Mouse (Mus musculus) heart, embryonic 11.5 days (tissue): Measurements from ENCODE around the gene Washc2. TPM values are rescaled to one million over a fixed set of nuclear protein-coding genes. Genes with fewer than 3 reads are reported as not detected.
"Not testable (repeated sequence)": the region's sequence is repeated elsewhere in the genome, so short reads cannot be mapped to it uniquely, and the experiment has no call there.

ENCODE experiments used
- ATAC-seq: fragments of 200-750 bp; cut with Nextera tagmentation; replicated peaks from 2 replicates; pipeline ENCODE4 v1.8.0; 2017; ENCODE audit warnings: moderate library complexity; ENCODE audit not compliant: insufficient number of reproducible peaks, low FRiP score, low TSS enrichment
- H3K27ac ChIP-seq: fragments of 300-500 bp; sonication (generic); 2 replicates; pipeline ENCODE4 v1.5.1; 2014; ENCODE audit warnings: mild to moderate bottlenecking, low read depth, low read length
- H3K27me3 ChIP-seq: fragments of 300-500 bp; sonication (generic); 2 replicates; pipeline ENCODE4 v1.6.1; 2014; ENCODE audit warnings: mild to moderate bottlenecking, low read length, mixed read lengths; ENCODE audit not compliant: control insufficient read depth, insufficient read depth
- H3K36me3 ChIP-seq: fragments of 300-500 bp; sonication (generic); 2 replicates; pipeline ENCODE4 v1.6.1; 2014; ENCODE audit warnings: mild to moderate bottlenecking, low read length, moderate library complexity, mixed read lengths; ENCODE audit not compliant: control insufficient read depth, insufficient read depth
- H3K4me1 ChIP-seq: fragments of 300-500 bp; sonication (generic); 2 replicates; pipeline ENCODE4 v1.6.1; 2014; ENCODE audit warnings: low read length; ENCODE audit not compliant: control insufficient read depth, insufficient read depth
- H3K4me2 ChIP-seq: fragments of 300-500 bp; sonication (generic); 2 replicates; pipeline ENCODE4 v1.6.1; 2014; ENCODE audit warnings: mild to moderate bottlenecking, moderate library complexity
- H3K4me3 ChIP-seq: fragments of 300-500 bp; sonication (generic); 2 replicates; pipeline ENCODE4 v1.5.1; 2014; ENCODE audit warnings: low read depth, low read length
- H3K9ac ChIP-seq: fragments of 300-500 bp; sonication (generic); 2 replicates; pipeline ENCODE4 v1.6.1; 2014; ENCODE audit warnings: mild to moderate bottlenecking, low read depth, low read length, moderate library complexity
- H3K9me3 ChIP-seq: fragments of 300-500 bp; sonication (generic); replicated peaks from 2 replicates; pipeline ENCODE4 v1.6.1; 2016; ENCODE audit warnings: low read length; ENCODE audit not compliant: control insufficient read depth
- WGBS: fragments of 180-500 bp; shearing (Covaris S2); extraction: QIAGEN DNeasy Blood & Tissue Kit; methylation state at CpG from one replicate; pipeline ENCODE4 v1.1.7; 2014; ENCODE audit not compliant: insufficient replicate concordance; 5-methylcytosine and 5-hydroxymethylcytosine counted together
- polyA plus RNA-seq: library from polyadenylated mRNA; unstranded; fragments of >200 nt; fragmentation: Nextera tagmentation; extraction: Ambion mirVana; gene quantifications from 2 replicates; pipeline ENCODE4 v1.2.1, GENCODE M21; 2014

Washc2 gene
- polyA plus RNA-seq, 1 experiment from 2014 or later, result 31.1 TPM

DNA sequence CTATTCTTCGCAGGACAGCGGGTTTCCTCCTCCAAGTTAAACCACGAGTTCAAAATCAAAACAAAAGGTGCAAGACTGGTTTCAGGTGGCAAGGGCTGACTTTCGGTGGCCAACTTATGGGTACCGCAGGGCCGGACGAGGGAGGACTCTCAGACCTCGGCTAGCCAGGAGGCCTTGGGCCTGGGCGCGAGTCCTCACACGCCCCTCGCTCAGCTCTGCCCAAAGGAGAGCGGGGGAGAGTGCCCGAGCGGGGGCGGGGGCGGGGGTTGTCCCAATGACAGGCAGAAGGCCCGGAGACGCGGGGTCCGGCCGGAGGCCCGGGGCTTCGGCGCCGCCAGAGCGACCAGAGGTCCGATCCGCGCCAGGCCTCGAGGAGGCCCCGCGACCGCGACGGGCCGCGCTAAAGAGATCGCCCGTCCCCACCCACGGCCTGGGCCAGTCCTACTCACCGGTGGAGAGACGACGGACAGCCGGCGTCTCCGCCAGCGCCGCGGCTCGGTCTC lies 15.0 kb upstream of the Washc2 start:
- WGBS, result under 1% methylated on average over 40 of the region's 51 CpGs
- H3K36me3 ChIP-seq, result no peaks in the 10 kb centered on the region

GRCm38 (mm10) chr6:116193394-116194393 lies 14.1 kb upstream of the Washc2 start, which contains the start of gene Tmcc1:
Tmcc1 (minus strand) TSS chr6:116193486.
- H3K9me3 ChIP-seq, result no peaks in the 10 kb centered on the region
- peak within 1 kb of the TSS; percentile 72 for H3K4me2 ChIP-seq
- no peaks in the 10 kb centered on the region for H3K27me3 ChIP-seq
- H3K36me3 ChIP-seq, result no peaks in the 10 kb centered on the region
- ATAC-seq, result peak; percentile 94
- H3K9ac ChIP-seq, result peak within 1 kb of the TSS; percentile 84
- WGBS, result under 1% methylated on average over 54 of the region's 68 CpGs
- H3K4me1 ChIP-seq, result peaks cover 11% of the 10 kb centered on the region; the same call in 1 of the 2 replicates
- H3K27ac ChIP-seq, result peak within 1 kb of the TSS; percentile 70
- H3K4me3 ChIP-seq, result peak within 1 kb of the TSS; percentile 79

More for the DNA sequence above, 15.0 kb upstream of the Washc2 start:
- peak overlapping the region; percentile 79 for H3K4me3 ChIP-seq
- H3K27ac ChIP-seq, result peak overlapping the region; percentile 70
- ATAC-seq, result peak; percentile 76
- peak overlapping the region; percentile 84 for H3K9ac ChIP-seq
- H3K27me3 ChIP-seq, result no peaks in the 10 kb centered on the region
- no peaks in the 10 kb centered on the region for H3K9me3 ChIP-seq
- H3K4me1 ChIP-seq, result peaks cover 11% of the 10 kb centered on the region; the same call in 1 of the 2 replicates
- peak overlapping the region; percentile 68 for H3K4me2 ChIP-seq

DNA sequence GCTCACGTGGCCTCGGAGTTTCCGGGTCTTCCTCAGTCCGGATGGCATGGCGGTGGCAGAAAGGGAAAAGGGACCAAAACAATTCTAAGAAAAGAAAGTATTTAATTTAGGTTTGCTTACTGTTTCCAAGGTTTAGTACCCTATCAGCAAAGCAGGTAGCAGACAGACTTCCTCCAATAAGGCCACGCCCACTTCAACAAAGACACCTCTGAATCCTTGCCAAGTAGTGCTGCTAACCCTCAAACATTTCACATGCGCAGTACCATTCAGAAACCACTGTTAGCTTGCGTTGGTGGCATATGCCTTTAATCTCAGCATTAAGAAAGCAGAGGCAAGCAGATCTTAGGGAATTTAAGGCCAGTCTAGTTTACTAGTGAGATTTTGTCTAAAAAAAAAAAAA lies 12.0 kb upstream of the Washc2 start:
- Histone ChIP-seq H3K27ac (no peak overlapping the region), H3K27me3 (no peaks in the 10 kb centered on the region), H3K9ac (no peak overlapping the region), H3K4me3 (no peak overlapping the region), H3K4me1 (0 out of 2 replicates have a peak, but pooled peaks cover 5% of the 10 kb centered on the region), H3K36me3 (no peaks in the 10 kb centered on the region), H3K4me2 (no peak overlapping the region), H3K9me3 (no peaks in the 10 kb centered on the region)
- no peak for ATAC-seq
- WGBS, result 57% methylated on average over 8 of the region's 8 CpGs

GRCm38 (mm10) chr6:116198173-116198572 lies 9.7 kb upstream of the Washc2 start:
- Histone ChIP-seq H3K9me3 (no peaks in the 10 kb centered on the region), H3K4me2 (no peak overlapping the region), H3K4me3 (no peak overlapping the region), H3K36me3 (no peaks in the 10 kb centered on the region), H3K27me3 (no peaks in the 10 kb centered on the region), H3K27ac (no peak overlapping the region), H3K4me1 (no peaks in the 10 kb centered on the region), H3K9ac (no peak overlapping the region)
- ATAC-seq, result no peak
- WGBS, result 36% methylated on average over 3 of the region's 3 CpGs

GRCm38 (mm10) chr6:116199682-116200081 lies 8.2 kb upstream of the Washc2 start:
- Histone ChIP-seq H3K9ac (no peak overlapping the region), H3K9me3 (no peaks in the 10 kb centered on the region), H3K4me1 (no peaks in the 10 kb centered on the region), H3K4me2 (no peak overlapping the region), H3K27ac (no peak overlapping the region), H3K4me3 (no peak overlapping the region), H3K27me3 (no peaks in the 10 kb centered on the region), H3K36me3 (no peaks in the 10 kb centered on the region)
- 56% methylated on average over 2 of the region's 2 CpGs for WGBS
- ATAC-seq, result no peak

GRCm38 (mm10) chr6:116227767-116228166 lies 19.9 kb downstream of the Washc2 start:
- H3K27me3 ChIP-seq, result no peaks in the 10 kb centered on the region
- 69% methylated on average over 11 of the region's 11 CpGs for WGBS
- H3K4me2 ChIP-seq, result no peak overlapping the region
- H3K36me3 ChIP-seq, result peaks cover 23% of the 10 kb centered on the region
- H3K27ac ChIP-seq, result no peak overlapping the region
- H3K9me3 ChIP-seq, result no peaks in the 10 kb centered on the region
- no peak overlapping the region for H3K9ac ChIP-seq
- H3K4me1 ChIP-seq, result no peaks in the 10 kb centered on the region
- H3K4me3 ChIP-seq, result no peak overlapping the region
- ATAC-seq, result no peak

DNA sequence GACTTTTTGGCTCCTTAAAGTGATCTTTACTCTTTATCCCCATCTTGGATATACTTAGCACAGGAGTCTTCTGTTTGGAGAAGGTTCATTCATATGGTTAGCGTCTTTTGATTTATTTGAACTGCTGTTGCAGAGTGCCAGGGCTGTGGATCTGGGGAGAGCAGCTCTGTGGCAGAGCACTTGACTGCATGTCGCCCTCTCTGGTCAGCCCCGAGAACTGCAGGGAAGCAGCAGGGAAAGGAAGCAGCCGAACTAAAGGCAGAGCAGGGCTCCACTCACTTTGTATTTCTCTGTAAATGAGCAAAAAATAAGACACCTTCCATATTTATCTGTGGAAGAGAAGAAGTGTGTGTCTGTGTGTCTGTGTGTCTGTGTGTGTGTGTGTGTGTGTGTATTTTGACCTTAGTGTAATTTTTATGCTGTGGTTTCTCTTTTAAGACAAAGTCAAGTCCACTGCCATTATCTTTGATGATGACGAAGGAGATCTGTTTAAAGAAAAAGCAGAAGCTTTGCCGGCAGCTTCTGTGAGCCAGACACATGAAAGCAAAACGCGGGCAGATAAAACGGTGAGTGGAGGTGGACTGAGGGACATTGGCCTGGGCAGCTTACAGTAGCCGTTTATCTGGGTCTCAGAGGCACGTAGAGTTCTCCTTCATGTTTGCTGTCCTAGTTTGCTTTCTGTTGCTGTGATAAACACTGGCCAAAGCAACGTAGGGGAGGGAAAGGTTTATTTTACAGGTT lies 21.1 kb downstream of the Washc2 start:
- 60% methylated on average over 12 of the region's 12 CpGs for WGBS
- ATAC-seq, result no peak
- H3K4me2 ChIP-seq, result no peak overlapping the region
- no peak overlapping the region for H3K9ac ChIP-seq
- H3K27me3 ChIP-seq, result no peaks in the 10 kb centered on the region
- H3K4me1 ChIP-seq, result no peaks in the 10 kb centered on the region
- no peak overlapping the region for H3K4me3 ChIP-seq
- peaks cover 25% of the 10 kb centered on the region for H3K36me3 ChIP-seq
- no peak overlapping the region for H3K27ac ChIP-seq
- no peaks in the 10 kb centered on the region for H3K9me3 ChIP-seq

DNA sequence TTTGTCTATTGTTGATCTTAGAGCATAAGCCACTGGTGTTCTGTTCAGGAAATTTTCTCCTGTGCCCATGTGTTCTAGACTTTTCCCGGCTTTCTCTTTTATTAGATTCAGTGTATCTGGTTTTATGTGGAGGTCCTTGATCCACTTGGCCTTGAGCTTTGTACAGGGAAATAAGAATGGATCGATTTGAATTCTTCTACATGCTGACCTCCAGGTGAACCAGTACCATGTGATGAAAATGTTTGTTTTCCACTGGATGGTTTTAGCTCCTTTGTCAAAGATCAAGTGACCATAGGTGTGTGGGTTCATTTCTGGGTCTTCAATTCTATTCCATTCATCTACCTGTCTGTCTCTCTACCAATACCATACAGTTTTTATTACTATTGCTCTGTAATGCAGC lies 27.0 kb downstream of the Washc2 start:
- peaks cover 22% of the 10 kb centered on the region for H3K36me3 ChIP-seq
- not testable (repeated sequence) for H3K4me1 ChIP-seq, H3K27ac ChIP-seq, H3K9me3 ChIP-seq, H3K4me2 ChIP-seq, H3K27me3 ChIP-seq, H3K4me3 ChIP-seq, ATAC-seq, H3K9ac ChIP-seq
- WGBS, result 86% methylated on average over 2 of the region's 2 CpGs
